Mouse (Mus musculus) hindbrain, embryonic 14.5 days (tissue): ENCODE measurements around the gene Tspan3. TPM values are rescaled to one million over a fixed set of nuclear protein-coding genes. Genes with fewer than 3 reads are reported as not detected.

Experiments
- ATAC-seq: fragments of 200-750 bp; cut with Nextera tagmentation; 2 replicates; pipeline ENCODE4 v1.8.0; 2017; ENCODE audit warnings: moderate number of reproducible peaks, mild to moderate bottlenecking, moderate TSS enrichment, moderate library complexity; ENCODE audit not compliant: low FRiP score
- DNase-seq: peaks from one replicate; pipeline ENCODE4 v3.0.0-alpha.2; 2015; ENCODE audit warnings: low spot score
- H3K27ac ChIP-seq: fragments of 300-500 bp; sonication (generic); 2 replicates; pipeline ENCODE4 v1.5.1; 2014; ENCODE audit warnings: mild to moderate bottlenecking, moderate library complexity
- H3K27me3 ChIP-seq: fragments of 300-500 bp; sonication (generic); 2 replicates; pipeline ENCODE4 v1.6.1; 2014; ENCODE audit warnings: mild to moderate bottlenecking, low read length, mixed read lengths; ENCODE audit not compliant: control insufficient read depth, insufficient read depth
- H3K36me3 ChIP-seq: fragments of 300-500 bp; sonication (generic); replicated peaks from 2 replicates; pipeline ENCODE4 v1.6.1; 2014; ENCODE audit not compliant: control insufficient read depth, insufficient read depth
- H3K4me1 ChIP-seq: fragments of 300-500 bp; sonication (generic); replicated peaks from 2 replicates; pipeline ENCODE4 v1.6.1; 2014; ENCODE audit warnings: antibody characterized with exemption, low read length, mixed read lengths; ENCODE audit not compliant: control insufficient read depth, insufficient read depth
- H3K4me2 ChIP-seq: fragments of 300-500 bp; sonication (generic); replicated peaks from 2 replicates; pipeline ENCODE4 v1.6.1; 2014; ENCODE audit warnings: mild to moderate bottlenecking, moderate library complexity
- H3K4me3 ChIP-seq: fragments of 300-500 bp; sonication (generic); replicated peaks from 2 replicates; pipeline ENCODE4 v1.5.1; 2014; ENCODE audit warnings: mild to moderate bottlenecking, low read length
- H3K9ac ChIP-seq: fragments of 300-500 bp; sonication (generic); 2 replicates; pipeline ENCODE4 v1.6.1; 2014
- H3K9me3 ChIP-seq: fragments of 300-500 bp; sonication (generic); 2 replicates; pipeline ENCODE4 v1.6.1; 2016; ENCODE audit warnings: low read length; ENCODE audit not compliant: control insufficient read depth
- WGBS: fragments of 180-500 bp; shearing (Covaris S2); extraction: QIAGEN DNeasy Blood & Tissue Kit; methylation state at CpG from one replicate; pipeline ENCODE4 v1.1.7; 2014; 5-methylcytosine and 5-hydroxymethylcytosine counted together
- polyA plus RNA-seq: library from polyadenylated mRNA; unstranded; fragments of >200 nt; fragmentation: Nextera tagmentation; extraction: Ambion mirVana; gene quantifications from 2 replicates; pipeline ENCODE4 v1.2.1, GENCODE M21; 2014

The Tspan3 gene
- polyA plus RNA-seq, 1 experiment from 2014 or later: 605 TPM

GRCm38 (mm10) chr9:56160341-56161141 lies 4.7 kb downstream of the Tspan3 start:
- H3K9ac ChIP-seq: peak overlapping the region; percentile 99
- no peaks in the 10 kb centered on the region for H3K36me3 ChIP-seq
- peak; percentile 96 for ATAC-seq
- H3K4me1 ChIP-seq: peaks cover 25% of the 10 kb centered on the region
- under 1% methylated on average over 82 of the region's 82 CpGs for WGBS
- no peaks in the 10 kb centered on the region for H3K27me3 ChIP-seq
- H3K4me3 ChIP-seq: peak overlapping the region; percentile 91
- peak overlapping the region; percentile 98 for H3K27ac ChIP-seq
- DNase-seq: peak; percentile 94
- no peaks in the 10 kb centered on the region for H3K9me3 ChIP-seq
- peak overlapping the region; percentile 89 for H3K4me2 ChIP-seq

- no peaks in the 10 kb centered on the region for H3K27me3 ChIP-seq
- no peak overlapping the region for H3K27ac ChIP-seq
- peaks cover 25% of the 10 kb centered on the region for H3K4me1 ChIP-seq
- H3K9me3 ChIP-seq: no peaks in the 10 kb centered on the region
- H3K4me3 ChIP-seq: peak overlapping the region; percentile 91
- ATAC-seq (no peak), DNase-seq (no peak)
- 11% methylated on average over 2 of the region's 2 CpGs for WGBS
- H3K4me2 ChIP-seq: peak overlapping the region; percentile 89
- H3K36me3 ChIP-seq: no peaks in the 10 kb centered on the region
- peak overlapping the region; percentile 99 for H3K9ac ChIP-seq
These were observed 5.8 kb downstream of the Tspan3 start for GRCm38 (mm10) chr9:56159456-56159855.

GRCm38 (mm10) chr9:56158077-56158476 lies 7.2 kb downstream of the Tspan3 start:
- Histone ChIP-seq H3K9ac (no peak overlapping the region), H3K4me3 (no peak overlapping the region), H3K27ac (no peak overlapping the region), H3K36me3 (no peaks in the 10 kb centered on the region), H3K27me3 (no peaks in the 10 kb centered on the region), H3K4me1 (peaks cover 31% of the 10 kb centered on the region), H3K9me3 (no peaks in the 10 kb centered on the region), H3K4me2 (0 out of 2 replicates have a peak overlapping the region, but pooled peaks have one; percentile 11)
- DNase-seq (no peak), ATAC-seq (no peak)
- WGBS: 72% methylated on average over 2 of the region's 2 CpGs

GRCm38 (mm10) chr9:56154572-56154971 lies 10.7 kb downstream of the Tspan3 start:
- Histone ChIP-seq H3K4me2 (no peak overlapping the region), H3K9ac (no peak overlapping the region), H3K27me3 (no peaks in the 10 kb centered on the region), H3K4me1 (peaks cover 34% of the 10 kb centered on the region), H3K9me3 (no peaks in the 10 kb centered on the region), H3K4me3 (no peak overlapping the region), H3K27ac (no peak overlapping the region), H3K36me3 (no peaks in the 10 kb centered on the region; the same call in 1 of the 2 replicates)
- DNase-seq (no peak), ATAC-seq (no peak)
- WGBS: 95% methylated on average over 5 of the region's 5 CpGs

GRCm38 (mm10) chr9:56152482-56153007 lies 12.7 kb downstream of the Tspan3 start:
- no peaks in the 10 kb centered on the region for H3K9me3 ChIP-seq
- peaks cover 20% of the 10 kb centered on the region; the same call in 1 of the 2 replicates for H3K4me1 ChIP-seq
- no peaks in the 10 kb centered on the region for H3K27me3 ChIP-seq
- no peaks in the 10 kb centered on the region; the same call in 1 of the 2 replicates for H3K36me3 ChIP-seq
- no peak overlapping the region for H3K4me3 ChIP-seq
- ATAC-seq: no peak
- H3K4me2 ChIP-seq: no peak overlapping the region
- DNase-seq: no peak
- H3K27ac ChIP-seq: no peak overlapping the region
- WGBS: 70% methylated on average over 4 of the region's 4 CpGs
- peak overlapping the region; percentile 3; the same call in 1 of the 2 replicates for H3K9ac ChIP-seq

GRCm38 (mm10) chr9:56151745-56152481 lies 13.4 kb downstream of the Tspan3 start:
- Histone ChIP-seq H3K4me2 (no peak overlapping the region), H3K27ac (no peak overlapping the region), H3K27me3 (no peaks in the 10 kb centered on the region), H3K4me3 (no peak overlapping the region), H3K9ac (peak overlapping the region; percentile 3; the same call in 1 of the 2 replicates), H3K36me3 (peaks cover 5% of the 10 kb centered on the region), H3K9me3 (no peaks in the 10 kb centered on the region), H3K4me1 (peaks cover 20% of the 10 kb centered on the region; the same call in 1 of the 2 replicates)
- DNase-seq: no peak
- ATAC-seq: no peak; the same call in 1 of the 2 replicates
- WGBS: 36% methylated on average over 7 of the region's 7 CpGs

- no peak overlapping the region for H3K9ac ChIP-seq
- H3K4me3 ChIP-seq: no peak overlapping the region
- H3K9me3 ChIP-seq: no peaks in the 10 kb centered on the region
- no peaks in the 10 kb centered on the region for H3K4me1 ChIP-seq
- no peak for ATAC-seq
- H3K4me2 ChIP-seq: no peak overlapping the region
- WGBS: 96% methylated on average over 16 of the region's 16 CpGs
- DNase-seq: no peak
- no peak overlapping the region for H3K27ac ChIP-seq
- H3K36me3 ChIP-seq: peaks cover 52% of the 10 kb centered on the region
- H3K27me3 ChIP-seq: no peaks in the 10 kb centered on the region
These were observed 18.9 kb downstream of the Tspan3 start for GRCm38 (mm10) chr9:56146326-56146923.

- Histone ChIP-seq H3K9ac (no peak overlapping the region), H3K27me3 (no peaks in the 10 kb centered on the region), H3K27ac (no peak overlapping the region), H3K4me2 (no peak overlapping the region), H3K4me3 (no peak overlapping the region), H3K4me1 (no peaks in the 10 kb centered on the region), H3K36me3 (peaks cover 68% of the 10 kb centered on the region), H3K9me3 (no peaks in the 10 kb centered on the region)
- WGBS: 95% methylated on average over 7 of the region's 7 CpGs
- ATAC-seq (no peak), DNase-seq (no peak)
These were observed 20.8 kb downstream of the Tspan3 start for GRCm38 (mm10) chr9:56144366-56145003.
